Mouse (Mus musculus): ENCODE data around the gene Slc25a34.

- TF ChIP-seq CTCF (IDR thresholded peaks at IDR 0.05; ENCODE audit: low read depth) (no peak), EP300 (IDR thresholded peaks at IDR 0.05; ENCODE audit: low read depth) (no peak)
Observed at GRCm38 (mm10) chr4:141609538-141609937, 14.1 kb downstream of the Slc25a34 start.
